Mouse (Mus musculus) liver, embryonic 11.5 days (tissue): ENCODE data around the gene H2-DMb1. TPM values are rescaled to one million over a fixed set of nuclear protein-coding genes. Genes with fewer than 3 reads are reported as not detected.

Source experiments
- ATAC-seq: fragments of 200-750 bp; cut with Nextera tagmentation; replicated peaks from 2 replicates; pipeline ENCODE4 v1.8.0; 2017; ENCODE audit warnings: moderate number of reproducible peaks, mild to moderate bottlenecking, moderate TSS enrichment, moderate library complexity; ENCODE audit not compliant: low FRiP score
- DNase-seq: peaks from one replicate; pipeline ENCODE4 v3.0.0-alpha.2; 2017; ENCODE audit warnings: low spot score
- H3K27ac ChIP-seq: fragments of 300-500 bp; sonication (generic); 2 replicates; pipeline ENCODE4 v1.5.1; 2014; ENCODE audit warnings: mild to moderate bottlenecking, low read depth, low read length, control low read depth
- H3K27me3 ChIP-seq: fragments of 300-500 bp; sonication (generic); replicated peaks from 2 replicates; pipeline ENCODE4 v1.6.1; 2014; ENCODE audit warnings: low read length, mixed read lengths; ENCODE audit not compliant: control insufficient read depth, insufficient read depth
- H3K36me3 ChIP-seq: fragments of 300-500 bp; sonication (generic); 2 replicates; pipeline ENCODE4 v1.6.1; 2014; ENCODE audit warnings: mild to moderate bottlenecking, low read length, moderate library complexity, mixed read lengths; ENCODE audit not compliant: control insufficient read depth, insufficient read depth
- H3K4me1 ChIP-seq: fragments of 300-500 bp; sonication (generic); replicated peaks from 2 replicates; pipeline ENCODE4 v1.6.1; 2014; ENCODE audit warnings: low read length, mixed read lengths; ENCODE audit not compliant: control insufficient read depth, insufficient read depth
- H3K4me2 ChIP-seq: fragments of 300-500 bp; sonication (generic); 2 replicates; pipeline ENCODE4 v1.6.1; 2014; ENCODE audit warnings: mild to moderate bottlenecking, control low read depth, moderate library complexity
- H3K4me3 ChIP-seq: fragments of 300-500 bp; sonication (generic); 2 replicates; pipeline ENCODE4 v1.5.1; 2014; ENCODE audit warnings: low read depth, low read length, control low read depth
- H3K9ac ChIP-seq: fragments of 300-500 bp; sonication (generic); 2 replicates; pipeline ENCODE4 v1.6.1; 2014; ENCODE audit warnings: low read depth, low read length, control low read depth
- H3K9me3 ChIP-seq: fragments of 300-500 bp; sonication (generic); 2 replicates; pipeline ENCODE4 v1.6.1; 2016; ENCODE audit warnings: low read length, inconsistent platforms, mixed read lengths; ENCODE audit not compliant: control insufficient read depth
- WGBS: fragments of 180-500 bp; shearing (Covaris S2); extraction: QIAGEN DNeasy Blood & Tissue Kit; methylation state at CpG from one replicate; pipeline ENCODE4 v1.1.7; 2014; 5-methylcytosine and 5-hydroxymethylcytosine counted together
- polyA plus RNA-seq: library from polyadenylated mRNA; unstranded; fragments of >200 nt; fragmentation: Nextera tagmentation; extraction: Ambion mirVana; gene quantifications from 2 replicates; pipeline ENCODE4 v1.2.1, GENCODE M21; 2014

Gene H2-DMb1
- polyA plus RNA-seq, 1 experiment from 2014 or later, result 0.19 TPM

- WGBS, result 15% methylated on average over 6 of the region's 6 CpGs
- ATAC-seq (peak; percentile 50; the same call in 1 of the 2 replicates), DNase-seq (no peak)
- Histone ChIP-seq H3K9ac (0 out of 2 replicates have a peak overlapping the region, but pooled peaks have one; percentile 25), H3K4me2 (peak overlapping the region; percentile 22), H3K9me3 (no peaks in the 10 kb centered on the region), H3K4me1 (peaks cover 45% of the 10 kb centered on the region), H3K36me3 (no peaks in the 10 kb centered on the region), H3K4me3 (no peak overlapping the region), H3K27ac (no peak overlapping the region), H3K27me3 (peaks cover 11% of the 10 kb centered on the region)
Observed at GRCm38 (mm10) chr17:34127475-34127874, 25.4 kb upstream of the H2-DMb1 start.

GRCm38 (mm10) chr17:34128264-34128937 lies 24.5 kb upstream of the H2-DMb1 start:
- H3K27me3 ChIP-seq, result peaks cover 11% of the 10 kb centered on the region
- H3K4me3 ChIP-seq, result no peak overlapping the region
- H3K4me2 ChIP-seq, result peak overlapping the region; percentile 34
- no peaks in the 10 kb centered on the region for H3K36me3 ChIP-seq
- DNase-seq, result no peak
- peaks cover 43% of the 10 kb centered on the region for H3K4me1 ChIP-seq
- no peaks in the 10 kb centered on the region for H3K9me3 ChIP-seq
- H3K27ac ChIP-seq, result no peak overlapping the region
- no peak for ATAC-seq
- 22% methylated on average over 13 of the region's 13 CpGs for WGBS
- H3K9ac ChIP-seq, result no peak overlapping the region

GRCm38 (mm10) chr17:34128944-34129791 lies 23.7 kb upstream of the H2-DMb1 start:
- no peak for ATAC-seq
- no peak for DNase-seq
- WGBS, result 19% methylated on average over 18 of the region's 18 CpGs
- 0 out of 2 replicates have a peak overlapping the region, but pooled peaks have one; percentile 12 for H3K4me3 ChIP-seq
- H3K36me3 ChIP-seq, result no peaks in the 10 kb centered on the region
- no peak overlapping the region; the same call in 1 of the 2 replicates for H3K9ac ChIP-seq
- H3K4me2 ChIP-seq, result peak overlapping the region; percentile 34
- H3K9me3 ChIP-seq, result no peaks in the 10 kb centered on the region
- no peak overlapping the region for H3K27ac ChIP-seq
- H3K27me3 ChIP-seq, result peaks cover 11% of the 10 kb centered on the region
- H3K4me1 ChIP-seq, result peaks cover 36% of the 10 kb centered on the region

GRCm38 (mm10) chr17:34130073-34130947 lies 22.6 kb upstream of the H2-DMb1 start:
- 70% methylated on average over 19 of the region's 19 CpGs for WGBS
- no peak overlapping the region for H3K27ac ChIP-seq
- no peak overlapping the region for H3K4me3 ChIP-seq
- DNase-seq (no peak), ATAC-seq (no peak)
- no peak overlapping the region for H3K9ac ChIP-seq
- no peaks in the 10 kb centered on the region for H3K36me3 ChIP-seq
- H3K4me1 ChIP-seq, result peaks cover 33% of the 10 kb centered on the region
- H3K9me3 ChIP-seq, result no peaks in the 10 kb centered on the region
- peaks cover 11% of the 10 kb centered on the region for H3K27me3 ChIP-seq
- no peak overlapping the region for H3K4me2 ChIP-seq

GRCm38 (mm10) chr17:34131911-34132310 lies 21.0 kb upstream of the H2-DMb1 start:
- no peak overlapping the region for H3K4me3 ChIP-seq
- no peak for ATAC-seq
- H3K9me3 ChIP-seq, result no peaks in the 10 kb centered on the region
- WGBS, result 82% methylated on average over 7 of the region's 7 CpGs
- no peak for DNase-seq
- H3K36me3 ChIP-seq, result no peaks in the 10 kb centered on the region
- no peak overlapping the region for H3K9ac ChIP-seq
- H3K4me2 ChIP-seq, result no peak overlapping the region
- H3K27ac ChIP-seq, result no peak overlapping the region
- peaks cover 19% of the 10 kb centered on the region for H3K27me3 ChIP-seq
- peaks cover 31% of the 10 kb centered on the region for H3K4me1 ChIP-seq

GRCm38 (mm10) chr17:34133289-34133688 lies 19.6 kb upstream of the H2-DMb1 start:
- Histone ChIP-seq H3K36me3 (no peaks in the 10 kb centered on the region), H3K27me3 (peaks cover 32% of the 10 kb centered on the region), H3K4me2 (no peak overlapping the region), H3K4me1 (peaks cover 19% of the 10 kb centered on the region), H3K27ac (no peak overlapping the region), H3K9me3 (no peaks in the 10 kb centered on the region), H3K9ac (no peak overlapping the region), H3K4me3 (no peak overlapping the region)
- ATAC-seq, result no peak
- no peak for DNase-seq
- WGBS, result 77% methylated on average over 11 of the region's 11 CpGs

GRCm38 (mm10) chr17:34134451-34134850 lies 18.4 kb upstream of the H2-DMb1 start:
- Histone ChIP-seq H3K4me2 (no peak overlapping the region), H3K27ac (no peak overlapping the region), H3K9me3 (no peaks in the 10 kb centered on the region), H3K27me3 (peaks cover 33% of the 10 kb centered on the region), H3K36me3 (no peaks in the 10 kb centered on the region), H3K4me1 (peaks cover 7% of the 10 kb centered on the region; the same call in 1 of the 2 replicates), H3K4me3 (no peak overlapping the region), H3K9ac (no peak overlapping the region)
- WGBS, result 82% methylated on average over 3 of the region's 3 CpGs
- DNase-seq (no peak), ATAC-seq (no peak)
